Mouse (Mus musculus): Measurements from ENCODE around the gene Prr23a3. TPM values are rescaled to one million over a fixed set of nuclear protein-coding genes. Genes with fewer than 3 reads are reported as not detected.

The Prr23a3 gene
- not detected in 2 replicates for polyA plus RNA-seq (2014; fragmentation: Nextera tagmentation; extraction: Ambion mirVana)

DNA sequence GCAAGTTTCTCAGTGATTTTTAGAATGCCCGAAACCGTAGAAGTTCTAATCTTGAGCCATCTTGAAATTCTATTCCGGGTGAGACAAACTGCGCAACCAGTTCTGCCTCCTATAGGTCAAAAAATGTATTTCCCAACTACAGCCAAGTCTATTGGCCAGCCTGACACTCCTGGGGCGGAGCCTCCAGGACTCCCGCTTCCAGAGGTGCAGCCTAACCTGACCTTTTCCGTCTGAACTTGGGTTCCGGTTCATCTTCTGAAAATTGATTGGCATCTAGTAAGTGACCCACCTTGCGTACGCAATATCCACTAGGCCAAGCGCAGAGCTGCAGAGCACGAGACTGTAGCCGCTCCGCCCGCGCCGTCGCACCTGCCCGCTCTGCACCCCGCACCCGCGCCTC, at the start of gene Prr23a3:
Prr23a3 (plus strand) TSS at position 197 of the 400 bp plus-strand sequence.
- WGBS: 51% methylated on average over 22 of the region's 22 CpGs
- 0 out of 2 replicates have a peak, but pooled peaks cover 4% of the 10 kb centered on the region for H3K27me3 ChIP-seq (ENCODE audit: control insufficient read depth, insufficient read depth, low read length)
- no peak for ATAC-seq (ENCODE audit: insufficient number of reproducible peaks, insufficient read depth, low FRiP score, low read depth)
- no peak within 1 kb of the TSS for H3K4me2 ChIP-seq (replicated peaks; ENCODE audit: low read depth, low read length)
- H3K9ac ChIP-seq (replicated peaks; ENCODE audit: low read depth, low read length): no peak within 1 kb of the TSS
- H3K27ac ChIP-seq (ENCODE audit: low read length): no peak within 1 kb of the TSS
- no peaks in the 10 kb centered on the region for H3K9me3 ChIP-seq (ENCODE audit: control insufficient read depth, low read depth, low read length)
- no peaks in the 10 kb centered on the region for H3K4me1 ChIP-seq (ENCODE audit: control insufficient read depth, insufficient read depth, low read length)
- no peaks in the 10 kb centered on the region for H3K36me3 ChIP-seq (ENCODE audit: control insufficient read depth, insufficient read depth, low read length)
- H3K4me3 ChIP-seq (ENCODE audit: low read depth, low read length): no peak within 1 kb of the TSS

GRCm38 (mm10) chr9:98816066-98816465, 48.5 kb upstream of the Prr23a3 start:
- H3K9me3 ChIP-seq (ENCODE audit: control insufficient read depth, low read depth, low read length): no peaks in the 10 kb centered on the region
- 57% methylated on average over 3 of the region's 3 CpGs for WGBS
- no peak overlapping the region for H3K9ac ChIP-seq (replicated peaks; ENCODE audit: low read depth, low read length)
- no peak overlapping the region for H3K27ac ChIP-seq (ENCODE audit: low read length)
- H3K4me2 ChIP-seq (replicated peaks; ENCODE audit: low read depth, low read length): no peak overlapping the region
- no peaks in the 10 kb centered on the region for H3K27me3 ChIP-seq (ENCODE audit: control insufficient read depth, insufficient read depth, low read length)
- H3K4me1 ChIP-seq (ENCODE audit: control insufficient read depth, insufficient read depth, low read length): no peaks in the 10 kb centered on the region
- ATAC-seq (ENCODE audit: insufficient number of reproducible peaks, insufficient read depth, low FRiP score, low read depth): no peak
- H3K36me3 ChIP-seq (ENCODE audit: control insufficient read depth, insufficient read depth, low read length): no peaks in the 10 kb centered on the region
- H3K4me3 ChIP-seq (ENCODE audit: low read depth, low read length): no peak overlapping the region

GRCm38 (mm10) chr9:98817592-98817991, 47.0 kb upstream of the Prr23a3 start:
- Histone ChIP-seq H3K27me3 (ENCODE audit: control insufficient read depth, insufficient read depth, low read length) (no peaks in the 10 kb centered on the region), H3K9me3 (ENCODE audit: control insufficient read depth, low read depth, low read length) (no peaks in the 10 kb centered on the region), H3K4me2 (replicated peaks; ENCODE audit: low read depth, low read length) (no peak overlapping the region), H3K27ac (ENCODE audit: low read length) (no peak overlapping the region), H3K36me3 (ENCODE audit: control insufficient read depth, insufficient read depth, low read length) (no peaks in the 10 kb centered on the region), H3K4me1 (ENCODE audit: control insufficient read depth, insufficient read depth, low read length) (no peaks in the 10 kb centered on the region), H3K4me3 (ENCODE audit: low read depth, low read length) (no peak overlapping the region), H3K9ac (replicated peaks; ENCODE audit: low read depth, low read length) (no peak overlapping the region)
- WGBS: 79% methylated on average over 7 of the region's 7 CpGs
- ATAC-seq (ENCODE audit: insufficient number of reproducible peaks, insufficient read depth, low FRiP score, low read depth): no peak

- Histone ChIP-seq H3K9me3 (ENCODE audit: control insufficient read depth, low read depth, low read length) (no peaks in the 10 kb centered on the region), H3K27ac (ENCODE audit: low read length) (no peak overlapping the region), H3K36me3 (ENCODE audit: control insufficient read depth, insufficient read depth, low read length) (no peaks in the 10 kb centered on the region), H3K4me2 (replicated peaks; ENCODE audit: low read depth, low read length) (no peak overlapping the region), H3K4me1 (ENCODE audit: control insufficient read depth, insufficient read depth, low read length) (no peaks in the 10 kb centered on the region), H3K27me3 (ENCODE audit: control insufficient read depth, insufficient read depth, low read length) (no peaks in the 10 kb centered on the region), H3K9ac (replicated peaks; ENCODE audit: low read depth, low read length) (no peak overlapping the region), H3K4me3 (ENCODE audit: low read depth, low read length) (no peak overlapping the region)
- ATAC-seq (ENCODE audit: insufficient number of reproducible peaks, insufficient read depth, low FRiP score, low read depth): no peak
- WGBS: 83% methylated on average over 5 of the region's 5 CpGs
Observed at GRCm38 (mm10) chr9:98818971-98819370, 45.6 kb upstream of the Prr23a3 start.

DNA sequence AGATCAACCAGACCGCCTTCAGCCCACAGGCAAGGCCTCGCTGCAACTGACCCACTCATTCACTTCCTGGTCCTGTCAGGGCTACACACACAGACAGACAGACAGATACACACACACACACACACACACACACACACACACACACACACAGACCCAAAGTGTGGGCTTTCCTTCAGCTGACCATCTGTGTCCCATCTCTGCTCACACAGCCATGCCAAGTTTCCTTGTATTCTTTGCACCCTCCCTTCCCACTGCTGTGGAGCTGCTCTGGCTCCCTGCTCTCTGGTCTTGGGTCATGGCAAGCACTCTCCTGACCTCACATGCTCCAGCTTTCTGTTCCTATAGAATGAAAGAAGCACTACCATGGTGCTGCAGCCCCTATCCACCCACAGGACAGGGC, 45.1 kb upstream of the Prr23a3 start:
- Histone ChIP-seq H3K36me3 (ENCODE audit: control insufficient read depth, insufficient read depth, low read length) (no peaks in the 10 kb centered on the region), H3K4me2 (replicated peaks; ENCODE audit: low read depth, low read length) (no peak overlapping the region), H3K27ac (ENCODE audit: low read length) (no peak overlapping the region), H3K4me3 (ENCODE audit: low read depth, low read length) (no peak overlapping the region), H3K9me3 (ENCODE audit: control insufficient read depth, low read depth, low read length) (no peaks in the 10 kb centered on the region), H3K9ac (replicated peaks; ENCODE audit: low read depth, low read length) (no peak overlapping the region), H3K27me3 (ENCODE audit: control insufficient read depth, insufficient read depth, low read length) (no peaks in the 10 kb centered on the region), H3K4me1 (ENCODE audit: control insufficient read depth, insufficient read depth, low read length) (no peaks in the 10 kb centered on the region)
- no peak for ATAC-seq (ENCODE audit: insufficient number of reproducible peaks, insufficient read depth, low FRiP score, low read depth)
- WGBS: 89% methylated on average over 2 of the region's 2 CpGs

DNA sequence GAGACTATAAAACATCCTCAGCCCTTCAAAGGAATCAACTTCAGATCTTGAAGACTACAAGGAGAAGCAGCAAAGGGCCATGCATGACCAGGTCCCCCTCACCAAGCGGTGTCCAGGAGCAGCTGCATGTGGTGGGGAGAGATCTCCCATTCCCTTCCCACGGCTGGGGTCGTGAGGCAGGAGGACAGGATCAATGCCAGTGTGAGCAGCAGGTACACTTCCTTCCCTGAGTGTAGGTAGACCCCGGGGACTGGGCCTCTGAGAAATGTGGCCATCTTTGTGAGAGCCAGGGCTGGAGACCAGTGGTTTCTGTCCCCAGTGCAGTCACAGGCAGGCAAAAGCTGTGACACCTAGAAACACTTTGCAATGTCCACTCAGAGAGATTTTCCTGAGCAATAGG, 44.1 kb upstream of the Prr23a3 start:
- no peaks in the 10 kb centered on the region for H3K9me3 ChIP-seq (ENCODE audit: control insufficient read depth, low read depth, low read length)
- H3K36me3 ChIP-seq (ENCODE audit: control insufficient read depth, insufficient read depth, low read length): no peaks in the 10 kb centered on the region
- H3K4me2 ChIP-seq (replicated peaks; ENCODE audit: low read depth, low read length): no peak overlapping the region
- no peak for ATAC-seq (ENCODE audit: insufficient number of reproducible peaks, insufficient read depth, low FRiP score, low read depth)
- WGBS: 83% methylated on average over 4 of the region's 4 CpGs
- no peak overlapping the region for H3K4me3 ChIP-seq (ENCODE audit: low read depth, low read length)
- no peak overlapping the region for H3K9ac ChIP-seq (replicated peaks; ENCODE audit: low read depth, low read length)
- no peaks in the 10 kb centered on the region for H3K27me3 ChIP-seq (ENCODE audit: control insufficient read depth, insufficient read depth, low read length)
- H3K4me1 ChIP-seq (ENCODE audit: control insufficient read depth, insufficient read depth, low read length): no peaks in the 10 kb centered on the region
- no peak overlapping the region for H3K27ac ChIP-seq (ENCODE audit: low read length)

DNA sequence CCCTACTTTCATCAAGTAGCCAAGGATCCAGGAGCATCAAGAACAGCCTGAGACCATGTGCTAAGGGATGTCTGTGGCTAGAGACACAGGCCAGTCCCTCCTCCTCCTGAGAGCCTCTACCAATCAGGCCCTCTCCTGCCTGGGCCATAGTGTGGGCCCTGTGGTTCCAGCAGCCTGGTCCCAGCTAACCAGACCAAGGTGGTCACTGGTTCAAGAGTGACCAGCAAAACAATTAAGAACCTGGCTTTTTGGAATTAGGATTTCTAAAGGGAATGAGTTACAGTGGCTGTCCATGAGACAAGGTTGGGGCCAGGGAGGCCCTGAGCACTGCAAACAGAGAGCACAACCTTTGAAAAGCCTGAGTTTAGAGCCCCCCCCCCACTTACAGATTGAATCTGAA, 43.5 kb upstream of the Prr23a3 start:
- Histone ChIP-seq H3K36me3 (ENCODE audit: control insufficient read depth, insufficient read depth, low read length) (no peaks in the 10 kb centered on the region), H3K27ac (ENCODE audit: low read length) (no peak overlapping the region), H3K27me3 (ENCODE audit: control insufficient read depth, insufficient read depth, low read length) (no peaks in the 10 kb centered on the region), H3K9ac (replicated peaks; ENCODE audit: low read depth, low read length) (no peak overlapping the region), H3K9me3 (ENCODE audit: control insufficient read depth, low read depth, low read length) (no peaks in the 10 kb centered on the region), H3K4me2 (replicated peaks; ENCODE audit: low read depth, low read length) (no peak overlapping the region), H3K4me1 (ENCODE audit: control insufficient read depth, insufficient read depth, low read length) (no peaks in the 10 kb centered on the region), H3K4me3 (ENCODE audit: low read depth, low read length) (no peak overlapping the region)
- no peak for ATAC-seq (ENCODE audit: insufficient number of reproducible peaks, insufficient read depth, low FRiP score, low read depth)

GRCm38 (mm10) chr9:98823805-98824204, 40.8 kb upstream of the Prr23a3 start:
- H3K27ac ChIP-seq (ENCODE audit: low read length): no peak overlapping the region
- WGBS: 81% methylated on average over 7 of the region's 7 CpGs
- H3K4me1 ChIP-seq (ENCODE audit: control insufficient read depth, insufficient read depth, low read length): no peaks in the 10 kb centered on the region
- no peaks in the 10 kb centered on the region for H3K36me3 ChIP-seq (ENCODE audit: control insufficient read depth, insufficient read depth, low read length)
- no peaks in the 10 kb centered on the region for H3K9me3 ChIP-seq (ENCODE audit: control insufficient read depth, low read depth, low read length)
- no peak overlapping the region for H3K4me2 ChIP-seq (replicated peaks; ENCODE audit: low read depth, low read length)
- no peak overlapping the region for H3K9ac ChIP-seq (replicated peaks; ENCODE audit: low read depth, low read length)
- H3K27me3 ChIP-seq (ENCODE audit: control insufficient read depth, insufficient read depth, low read length): no peaks in the 10 kb centered on the region
- no peak overlapping the region for H3K4me3 ChIP-seq (ENCODE audit: low read depth, low read length)
- no peak for ATAC-seq (ENCODE audit: insufficient number of reproducible peaks, insufficient read depth, low FRiP score, low read depth)

- H3K9me3 ChIP-seq (ENCODE audit: control insufficient read depth, low read depth, low read length): no peaks in the 10 kb centered on the region
- WGBS: 48% methylated on average over 5 of the region's 5 CpGs
- no peak overlapping the region for H3K4me3 ChIP-seq (ENCODE audit: low read depth, low read length)
- no peaks in the 10 kb centered on the region for H3K4me1 ChIP-seq (ENCODE audit: control insufficient read depth, insufficient read depth, low read length)
- no peaks in the 10 kb centered on the region for H3K36me3 ChIP-seq (ENCODE audit: control insufficient read depth, insufficient read depth, low read length)
- ATAC-seq (ENCODE audit: insufficient number of reproducible peaks, insufficient read depth, low FRiP score, low read depth): no peak
- no peaks in the 10 kb centered on the region for H3K27me3 ChIP-seq (ENCODE audit: control insufficient read depth, insufficient read depth, low read length)
- no peak overlapping the region for H3K4me2 ChIP-seq (replicated peaks; ENCODE audit: low read depth, low read length)
- H3K27ac ChIP-seq (ENCODE audit: low read length): no peak overlapping the region
- no peak overlapping the region for H3K9ac ChIP-seq (replicated peaks; ENCODE audit: low read depth, low read length)
Observed at GRCm38 (mm10) chr9:98829508-98829907, 35.1 kb upstream of the Prr23a3 start.

Measured in stomach, embryonic 14.5 days (tissue).